Mouse (Mus musculus) heart, adult 2 months (tissue): ENCODE results near the gene Mad1l1. TPM values are rescaled to one million over a fixed set of nuclear protein-coding genes. Genes with fewer than 3 reads are reported as not detected.

Source experiments
- DNase-seq, 2 experiments: peaks; one replicate each; pipeline ENCODE4 v3.0.0; 2021
- H3K27ac ChIP-seq: fragments of 200-600 bp; 2 replicates; pipeline ENCODE4 v1.8.1; 2022
- H3K27me3 ChIP-seq: fragments of 200-500 bp; 2 replicates; pipeline ENCODE4 v1.6.1; 2012; ENCODE audit warnings: mild to moderate bottlenecking, low read length, inconsistent platforms, mixed read lengths; ENCODE audit not compliant: control insufficient read depth, insufficient read depth
- H3K36me3 ChIP-seq: fragments of 200-500 bp; 2 replicates; pipeline ENCODE4 v1.6.1; 2012; ENCODE audit warnings: low read length, inconsistent platforms; ENCODE audit not compliant: control insufficient read depth, insufficient read depth
- H3K4me1 ChIP-seq: fragments of 200-500 bp; 2 replicates; pipeline ENCODE4 v1.6.1; 2011; ENCODE audit warnings: low read length; ENCODE audit not compliant: control insufficient read depth, insufficient read depth
- H3K4me3 ChIP-seq: fragments of 200-600 bp; 2 replicates; pipeline ENCODE4 v1.8.1; 2022
- H3K79me2 ChIP-seq: fragments of 200-500 bp; replicated peaks from 2 replicates; pipeline ENCODE4 v1.6.1; 2012; ENCODE audit warnings: mild to moderate bottlenecking, inconsistent platforms, low read length, moderate library complexity, mixed read lengths; ENCODE audit not compliant: control insufficient read depth, insufficient read depth
- H3K9ac ChIP-seq: fragments of 200-500 bp; 2 replicates; pipeline ENCODE4 v1.6.1; 2012; ENCODE audit warnings: low read depth, mild to moderate bottlenecking, control low read depth, inconsistent platforms, low read length, mixed read lengths
- CTCF ChIP-seq: fragments of 200-600 bp; IDR thresholded peaks from 2 replicates; pipeline ENCODE4 v1.8.1; 2022; ENCODE audit warnings: antibody characterized with exemption, mild to moderate bottlenecking, moderate library complexity
- EP300 ChIP-seq: fragments of 200-500 bp; IDR thresholded peaks from 2 replicates; pipeline ENCODE4 v1.6.1; 2011; ENCODE audit warnings: low read depth, low read length, control low read depth; ENCODE audit not compliant: insufficient read depth
- POLR2A ChIP-seq: fragments of 200-500 bp; IDR thresholded peaks from 2 replicates; pipeline ENCODE4 v1.6.1; 2011; ENCODE audit warnings: mild to moderate bottlenecking, low read depth, low read length, control low read depth; ENCODE audit not compliant: insufficient read depth
- WGBS: fragments of 180-500 bp; shearing (Covaris S2); methylation state at CpG from one replicate; pipeline ENCODE4 v1.1.7; 2018; 5-methylcytosine and 5-hydroxymethylcytosine counted together
- intact Hi-C: fragments of 180-260 bp; cut with DNase I; formaldehyde crosslinking; loops from one replicate; pipeline ENCODE4 v1.15.1; 2025
- polyA plus RNA-seq: library from polyadenylated mRNA; depleted of rRNA; stranded (reverse); fragments of >200 nt; gene quantifications from 2 replicates; pipeline ENCODE4 v1.2.3, GENCODE M21; 2012
- total RNA-seq, 2 experiments: library from RNA; stranded (reverse); gene quantifications; 2 replicates each; pipeline ENCODE4 v1.2.3; 2021

Gene Mad1l1
- total and polyA plus RNA-seq, 3 experiments = 9.4 to 12.2 (median 10.1) TPM

DNA sequence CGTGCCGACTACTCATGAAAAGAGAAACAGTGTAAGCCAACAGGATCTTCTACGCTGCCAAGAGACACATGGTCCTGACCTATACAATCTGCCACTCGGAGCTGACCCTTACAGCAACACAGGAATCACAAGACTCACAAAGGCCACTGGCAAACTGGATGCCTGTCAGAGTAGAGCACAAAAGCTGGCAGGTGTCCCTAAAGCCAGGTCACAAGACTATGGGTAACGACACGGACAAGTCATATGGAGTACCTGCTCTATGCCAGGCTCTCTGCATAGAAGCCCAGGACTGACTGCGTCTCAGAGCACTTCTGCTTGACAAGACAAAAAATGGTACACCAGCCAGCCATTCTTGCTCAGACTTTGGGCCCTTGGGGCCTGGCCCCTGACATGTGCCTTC lies 234.1 kb downstream of the Mad1l1 start:
- H3K9ac ChIP-seq = no peak overlapping the region
- H3K36me3 ChIP-seq = no peaks in the 10 kb centered on the region
- H3K4me3 ChIP-seq = no peak overlapping the region
- no peak overlapping the region for H3K27ac ChIP-seq
- 76% methylated on average over 7 of the region's 7 CpGs for WGBS
- TF ChIP-seq CTCF = no peak
- no peak for TF ChIP-seq POLR2A
- TF ChIP-seq EP300 = no peak
- H3K27me3 ChIP-seq = no peaks in the 10 kb centered on the region
- DNase-seq = peak in 1 of 2 experiments; percentile 37
- intact Hi-C loops = no loop called here
- H3K79me2 ChIP-seq = no peaks in the 10 kb centered on the region
- H3K4me1 ChIP-seq = no peaks in the 10 kb centered on the region

DNA sequence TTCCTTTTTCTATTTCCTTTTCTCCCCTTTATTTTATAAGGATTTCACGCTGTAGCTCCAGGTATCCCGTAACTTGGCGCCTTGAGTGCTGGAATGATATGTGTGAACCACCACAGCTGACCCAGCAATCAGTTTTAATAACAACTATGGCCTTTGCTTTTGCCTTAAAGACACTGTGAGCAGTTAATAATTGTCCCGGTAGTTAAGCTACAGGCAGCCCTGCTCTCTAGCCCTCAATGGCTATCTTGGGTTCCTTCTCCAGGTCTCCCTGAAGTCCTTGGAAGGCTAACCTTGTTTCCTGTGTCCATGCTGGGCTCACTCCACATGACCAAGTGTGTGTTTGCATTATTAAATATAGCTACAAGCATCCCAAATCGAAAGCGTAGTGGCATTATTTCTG lies 237.0 kb downstream of the Mad1l1 start:
- DNase-seq = no peak
- intact Hi-C loops = no loop called here
- no peaks in the 10 kb centered on the region for H3K79me2 ChIP-seq
- H3K9ac ChIP-seq = no peak overlapping the region
- TF ChIP-seq POLR2A (no peak), EP300 (no peak), CTCF (no peak)
- H3K4me1 ChIP-seq = no peaks in the 10 kb centered on the region
- no peaks in the 10 kb centered on the region for H3K27me3 ChIP-seq
- 95% methylated on average over 6 of the region's 6 CpGs for WGBS
- H3K4me3 ChIP-seq = no peak overlapping the region
- H3K36me3 ChIP-seq = no peaks in the 10 kb centered on the region
- no peak overlapping the region for H3K27ac ChIP-seq

DNA sequence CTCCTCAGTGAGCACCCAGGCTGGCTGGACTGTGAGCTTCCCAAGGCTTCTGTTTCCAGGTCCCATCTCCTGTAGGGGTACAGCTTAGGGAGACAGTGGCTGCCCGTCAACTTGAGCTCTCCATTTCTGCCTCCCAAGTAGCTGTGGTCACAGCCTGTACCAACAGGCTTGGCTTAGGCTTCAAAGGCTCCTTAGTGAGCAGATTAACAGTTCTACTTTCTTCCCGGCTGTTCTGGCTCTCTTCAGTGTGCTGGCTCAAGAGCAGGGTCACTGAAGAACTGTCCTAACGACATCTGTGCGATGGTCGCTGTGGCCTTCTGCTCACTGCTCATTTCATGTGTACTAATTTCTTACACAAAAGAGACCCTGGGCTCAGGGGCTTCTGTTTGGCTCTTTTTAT lies 237.4 kb downstream of the Mad1l1 start:
- Histone ChIP-seq H3K27me3 (no peaks in the 10 kb centered on the region), H3K27ac (no peak overlapping the region), H3K9ac (no peak overlapping the region), H3K79me2 (no peaks in the 10 kb centered on the region), H3K4me1 (no peaks in the 10 kb centered on the region), H3K4me3 (no peak overlapping the region), H3K36me3 (no peaks in the 10 kb centered on the region)
- WGBS = 80% methylated on average over 5 of the region's 5 CpGs
- no peak for DNase-seq
- intact Hi-C loops = no loop called here
- TF ChIP-seq EP300 (no peak), POLR2A (no peak), CTCF (no peak)

DNA sequence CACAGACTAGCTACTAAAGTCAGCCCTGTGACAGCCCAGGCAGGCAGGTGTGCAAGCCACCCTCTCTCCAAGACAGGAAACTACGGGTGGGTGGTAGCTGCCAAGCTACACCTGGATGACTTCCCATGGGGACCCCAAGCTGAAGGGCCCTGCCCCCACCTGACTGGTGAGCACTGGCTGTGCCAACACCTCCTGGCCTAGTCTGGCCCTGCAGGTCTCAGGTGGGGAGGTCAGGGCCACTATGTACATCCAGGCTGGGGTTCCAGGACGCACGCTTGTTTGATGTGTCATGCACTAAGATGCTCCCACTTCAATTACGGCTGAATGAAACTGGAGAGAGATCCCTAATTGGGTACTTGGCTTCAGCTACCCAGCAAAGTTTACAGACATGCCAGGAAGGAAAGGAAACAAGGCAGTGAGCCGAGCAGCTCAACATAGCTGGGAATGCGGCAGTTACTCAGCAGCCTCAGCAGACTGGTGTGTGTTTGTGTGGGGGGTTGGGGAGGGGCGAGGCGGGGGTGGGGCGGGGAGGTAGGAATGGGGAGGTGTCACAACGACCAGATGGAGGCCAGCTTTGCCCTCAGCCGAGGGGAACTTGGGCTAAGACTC lies 239.0 kb downstream of the Mad1l1 start:
- Histone ChIP-seq H3K4me3 (no peak overlapping the region), H3K9ac (no peak overlapping the region), H3K27me3 (no peaks in the 10 kb centered on the region), H3K79me2 (no peaks in the 10 kb centered on the region), H3K27ac (no peak overlapping the region), H3K4me1 (no peaks in the 10 kb centered on the region), H3K36me3 (no peaks in the 10 kb centered on the region)
- intact Hi-C loops = no loop called here
- no peak for DNase-seq
- 73% methylated on average over 11 of the region's 11 CpGs for WGBS
- TF ChIP-seq CTCF = no peak
- TF ChIP-seq POLR2A = no peak
- TF ChIP-seq EP300 = no peak

DNA sequence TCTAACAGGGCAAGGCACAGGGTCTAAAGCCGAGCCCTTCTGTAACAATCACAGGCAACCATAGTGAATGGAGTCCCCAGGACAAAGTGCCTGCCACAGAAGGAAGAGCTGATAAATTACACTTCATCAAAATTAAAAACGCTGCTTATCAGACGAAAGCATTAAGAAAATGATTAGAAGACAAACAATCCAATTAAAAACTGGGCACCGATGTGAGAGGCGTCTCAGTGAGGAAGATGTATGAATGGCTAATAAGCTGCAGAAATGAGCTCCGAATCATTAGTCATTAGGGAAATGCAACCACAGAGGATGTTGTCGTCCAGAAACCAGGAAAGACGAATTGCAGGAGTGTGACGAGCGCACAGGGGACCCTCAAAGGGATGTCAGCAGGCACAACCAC lies 240.3 kb downstream of the Mad1l1 start:
- Histone ChIP-seq H3K27ac (no peak overlapping the region), H3K4me3 (no peak overlapping the region), H3K9ac (no peak overlapping the region), H3K4me1 (no peaks in the 10 kb centered on the region), H3K36me3 (no peaks in the 10 kb centered on the region), H3K27me3 (no peaks in the 10 kb centered on the region), H3K79me2 (no peaks in the 10 kb centered on the region)
- TF ChIP-seq CTCF (no peak), EP300 (no peak), POLR2A (no peak)
- DNase-seq = no peak
- WGBS = 86% methylated on average over 10 of the region's 10 CpGs
- intact Hi-C loops = no loop called here

DNA sequence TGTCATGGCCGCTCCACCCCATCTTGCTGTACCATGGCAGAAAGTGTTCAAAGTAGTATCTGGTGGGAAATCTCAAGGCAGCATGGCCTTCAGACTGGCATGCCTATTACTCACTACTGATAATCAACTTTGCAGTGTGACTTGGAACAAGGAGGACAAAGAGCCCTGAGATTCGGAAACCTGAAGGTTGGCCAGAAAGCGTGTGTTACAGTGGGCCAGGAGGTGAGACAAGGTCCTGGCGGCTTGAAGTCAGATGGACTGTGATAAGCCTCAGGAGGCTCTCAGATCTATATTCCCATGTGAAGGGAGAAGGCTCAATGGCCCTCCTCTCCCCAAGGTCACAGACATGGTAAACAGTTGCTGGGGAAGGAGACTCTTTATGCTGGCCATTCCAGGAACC lies 241.8 kb downstream of the Mad1l1 start:
- Histone ChIP-seq H3K4me3 (no peak overlapping the region), H3K36me3 (no peaks in the 10 kb centered on the region), H3K4me1 (no peaks in the 10 kb centered on the region), H3K27me3 (no peaks in the 10 kb centered on the region), H3K27ac (no peak overlapping the region), H3K9ac (no peak overlapping the region), H3K79me2 (no peaks in the 10 kb centered on the region)
- WGBS = 97% methylated on average over 4 of the region's 4 CpGs
- no peak for DNase-seq
- intact Hi-C loops = no loop called here
- no peak for TF ChIP-seq CTCF
- TF ChIP-seq EP300 = no peak
- TF ChIP-seq POLR2A = no peak

DNA sequence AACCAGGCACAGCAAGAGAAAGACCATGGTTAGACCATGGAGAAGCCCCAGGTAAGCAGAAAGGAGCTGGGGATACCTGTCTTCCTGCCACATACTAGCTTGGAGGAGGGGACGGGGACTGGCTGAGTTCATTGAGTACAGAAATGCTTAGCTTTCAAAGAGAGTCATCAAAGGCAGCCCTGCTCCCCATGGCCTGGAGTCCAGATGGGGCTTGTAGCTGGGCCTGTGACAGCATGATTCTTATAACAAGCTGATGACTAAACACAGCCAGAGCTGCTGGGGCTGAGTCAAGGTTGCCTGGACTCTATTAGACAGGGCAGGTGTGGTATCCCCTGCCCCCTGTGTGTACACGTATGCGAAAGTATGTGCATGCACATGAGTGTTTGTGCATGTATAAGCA lies 242.9 kb downstream of the Mad1l1 start:
- no peaks in the 10 kb centered on the region for H3K4me1 ChIP-seq
- no peaks in the 10 kb centered on the region for H3K79me2 ChIP-seq
- intact Hi-C loops = no loop called here
- H3K9ac ChIP-seq = no peak overlapping the region
- no peaks in the 10 kb centered on the region for H3K27me3 ChIP-seq
- TF ChIP-seq EP300 (no peak), POLR2A (no peak), CTCF (no peak)
- H3K36me3 ChIP-seq = no peaks in the 10 kb centered on the region
- no peak overlapping the region for H3K27ac ChIP-seq
- WGBS = 97% methylated on average over 3 of the region's 3 CpGs
- H3K4me3 ChIP-seq = no peak overlapping the region
- no peak for DNase-seq
